Comparison of ENCODE assay signal across 12 mouse cellular contexts in genomic region chr2:150735756-150736576, GRCm38 (mm10). TPM values are rescaled to one million over a fixed set of nuclear protein-coding genes. Genes with fewer than 3 reads are reported as not detected.
DNase-seq lines count a peak whose midpoint lies in the region; ATAC-seq and TF ChIP-seq lines count a peak whose summit lies in the region.
"Had no signal": no experiment of that assay in that cellular context is flagged by ENCODE, and none has a peak within 500 bp of the region (broad histone marks: within the 10 kb centered on the region; RNA-seq: fewer than 3 reads in every experiment).

No protein-coding gene starts in this region.

- no peaks in the 10 kb centered on the region for H3K9me3 ChIP-seq in forebrain, embryonic 13.5 days (replicated peaks)
- H3K9me3 ChIP-seq in midbrain, embryonic 10.5 days (replicated peaks), result no peaks in the 10 kb centered on the region

- H3K4me1 ChIP-seq in forebrain, embryonic 13.5 days, result peaks cover 9% of the 10 kb centered on the region
- peaks cover 19% of the 10 kb centered on the region for H3K4me1 ChIP-seq in midbrain, embryonic 10.5 days

- no peak overlapping the region for H3K4me3 ChIP-seq in left cerebral cortex, adult 2 months
- H3K4me3 ChIP-seq in forebrain, embryonic 13.5 days, result no peak overlapping the region
- peak overlapping the region; percentile 29 for H3K4me3 ChIP-seq in midbrain, embryonic 10.5 days

- no peaks in the 10 kb centered on the region for H3K36me3 ChIP-seq in forebrain, embryonic 13.5 days (ENCODE audit: poor library complexity, severe bottlenecking)
- H3K36me3 ChIP-seq in midbrain, embryonic 10.5 days, result no peaks in the 10 kb centered on the region

- H3K4me2 ChIP-seq in forebrain, embryonic 13.5 days, result peak overlapping the region; percentile 41

- intact Hi-C loops in left cerebral cortex, postnatal 4 days (cut with DNase I), result no loop called here
- intact Hi-C loops in left cerebral cortex, adult 2 months (cut with DNase I), result no loop called here

- WGBS in forebrain, embryonic 13.5 days, result 15% methylated on average over 11 of the region's 11 CpGs
- 36% methylated on average over 11 of the region's 11 CpGs for WGBS in midbrain, embryonic 10.5 days

- no peaks in the 10 kb centered on the region for H3K27me3 ChIP-seq in forebrain, embryonic 13.5 days
- peaks cover 19% of the 10 kb centered on the region; the same call in 1 of the 2 replicates for H3K27me3 ChIP-seq in midbrain, embryonic 10.5 days (ENCODE audit: low read depth, poor library complexity, severe bottlenecking)

- no peak overlapping the region for H3K9ac ChIP-seq in forebrain, embryonic 13.5 days

- TF ChIP-seq CTCF in left cerebral cortex, adult 2 months (IDR thresholded peaks at IDR 0.05), result no peak; the same call in 1 of the 2 replicates

- peak; percentile 95 for ATAC-seq in forebrain, embryonic 13.5 days

- peak; percentile 58 for DNase-seq in left cerebral cortex, postnatal 4 days
- DNase-seq in left cerebral cortex, adult 2 months (ENCODE audit: extremely low spot score in 1 of 2, low spot score in 2 of 2), result no peak
- peak; percentile 81 for DNase-seq in midbrain, embryonic 10.5 days (ENCODE audit: low spot score)
- DNase-seq in adipocyte (ENCODE audit: low spot score), result no peak
- DNase-seq in heart, postnatal 4 days, result no peak
- no peak for DNase-seq in urinary bladder, postnatal 25 days (ENCODE audit: low spot score)
- no peak for DNase-seq in layer of hippocampus, adult 18-20 months (ENCODE audit: low spot score in 2 of 2)
- DNase-seq: cerebellum, adult 9-11 months; kidney, postnatal 4 days had no signal

- no peak overlapping the region for H3K27ac ChIP-seq in left cerebral cortex, adult 2 months
- H3K27ac ChIP-seq in forebrain, embryonic 13.5 days, result peak overlapping the region; percentile 68
- peak overlapping the region; percentile 78 for H3K27ac ChIP-seq in midbrain, embryonic 10.5 days (replicated peaks)

RNA-seq across cellular contexts. Expression of gene Entpd6, which starts 12.9 kb away (rescaled TPM):
- total RNA-seq in left cerebral cortex, postnatal 4 days (2021), result 10 to 100 TPM; 53.0 to 58.5 TPM
- total RNA-seq in left cerebral cortex, adult 2 months (2021), result 10 to 100 TPM; 46.5 to 51.5 TPM
- polyA plus RNA-seq in forebrain, embryonic 13.5 days (2015; fragmentation: Nextera tagmentation; extraction: Ambion mirVana), result 30.9 and 37.3 TPM in 2 replicates
- 35.5 and 38.0 TPM in 2 replicates for polyA plus RNA-seq in midbrain, embryonic 10.5 days (2016; fragmentation: Nextera tagmentation; extraction: Ambion mirVana)
- 10 to 100 TPM; 16.9 to 18.0 TPM for total RNA-seq in heart, postnatal 4 days (2021)
- 10 to 100 TPM; 68.1 to 69.5 TPM for total RNA-seq in layer of hippocampus, adult 18-20 months (2021)

RNA-seq across cellular contexts. Expression of gene Vsx1, which starts 46.8 kb away (rescaled TPM):
- under 1 TPM; 0.10 to 0.12 TPM for total RNA-seq in left cerebral cortex, postnatal 4 days (2021)
- under 1 TPM in 1 of 2 experiments, not detected in 1; 0.11 TPM for total RNA-seq in left cerebral cortex, adult 2 months (2021)
- polyA plus RNA-seq in forebrain, embryonic 13.5 days (2015; fragmentation: Nextera tagmentation; extraction: Ambion mirVana), result 0.10 and 0.12 TPM in 2 replicates
- 0.19 and 0.56 TPM in 2 replicates for polyA plus RNA-seq in midbrain, embryonic 10.5 days (2016; fragmentation: Nextera tagmentation; extraction: Ambion mirVana)
- total RNA-seq in heart, postnatal 4 days (2021), result not detected
- total RNA-seq in layer of hippocampus, adult 18-20 months (2021), result not detected
- polyA plus RNA-seq: heart, embryonic 14.5 days; stomach, embryonic 14.5 days had no signal

RNA-seq across cellular contexts. Expression of gene Pygb, which starts 50.6 kb away (rescaled TPM):
- 100 to 1,000 TPM; 138 to 144 TPM for total RNA-seq in left cerebral cortex, postnatal 4 days (2021)
- 100 to 1,000 TPM; 126 to 127 TPM for total RNA-seq in left cerebral cortex, adult 2 months (2021)
- polyA plus RNA-seq in forebrain, embryonic 13.5 days (2015; fragmentation: Nextera tagmentation; extraction: Ambion mirVana), result 81.0 and 84.5 TPM in 2 replicates
- polyA plus RNA-seq in midbrain, embryonic 10.5 days (2016; fragmentation: Nextera tagmentation; extraction: Ambion mirVana), result 62.7 and 67.0 TPM in 2 replicates
- total RNA-seq in heart, postnatal 4 days (2021), result 100 to 1,000 TPM; 344 to 352 TPM
- total RNA-seq in layer of hippocampus, adult 18-20 months (2021), result 100 to 1,000 TPM; 210 to 214 TPM

Comparison
In these comparisons a context has a peak if more than half of its experiments do, and no peak if none do; other contexts are left out.
1. DNase-seq: peak in left cerebral cortex, postnatal 4 days (single experiment) and midbrain, embryonic 10.5 days (single experiment); none in left cerebral cortex, adult 2 months (0 of 2), adipocyte (single experiment), heart, postnatal 4 days (single experiment), urinary bladder, postnatal 25 days (single experiment) and layer of hippocampus, adult 18-20 months (0 of 2).